Mouse (Mus musculus) MEL (cell line): ENCODE data around the gene Ltb4r2. TPM values are rescaled to one million over a fixed set of nuclear protein-coding genes. Genes with fewer than 3 reads are reported as not detected.

Experiments used
- DNase-seq: peaks from one replicate; pipeline ENCODE4 v3.0.0; 2011; ENCODE audit warnings: low read depth, low spot score
- H3K27ac ChIP-seq: 2 replicates; pipeline ENCODE4 v1.5.1; 2012; ENCODE audit warnings: low read depth, mild to moderate bottlenecking, control low read depth, low read length, moderate library complexity; ENCODE audit not compliant: control insufficient read depth
- H3K27me3 ChIP-seq, 2 experiments: fragments of 150-350 bp in 1 of 2; sonication (generic) in 1 of 2; 2 replicates each; pipeline ENCODE4 v1.6.1; 2012; ENCODE audit warnings: low read length in 2 of 2, mild to moderate bottlenecking in 2 of 2, improper control_type of control experiment in 1 of 2, moderate library complexity in 1 of 2; ENCODE audit not compliant: insufficient read depth in 2 of 2, control insufficient read depth in 1 of 2
- H3K36me3 ChIP-seq, 2 experiments: 2 replicates each; pipeline ENCODE4 v1.6.1; 2012 to 2014; ENCODE audit warnings: low read length in 2 of 2, improper control_type of control experiment in 1 of 2, inconsistent platforms in 1 of 2, mild to moderate bottlenecking in 1 of 2; ENCODE audit not compliant: insufficient read depth in 2 of 2, control insufficient read depth in 1 of 2
- H3K4me1 ChIP-seq, 2 experiments: fragments of 150-350 bp in 1 of 2; sonication (generic) in 1 of 2; 2 replicates each; pipeline ENCODE4 v1.6.1; 2012; ENCODE audit warnings: low read length in 2 of 2, improper control_type of control experiment in 1 of 2, mild to moderate bottlenecking in 1 of 2; ENCODE audit not compliant: insufficient read depth in 2 of 2, control insufficient read depth in 1 of 2
- H3K4me3 ChIP-seq, 2 experiments: fragments of 150-350 bp in 1 of 2; sonication (generic) in 1 of 2; 2 replicates each; pipeline ENCODE4 v1.5.1; 2012; ENCODE audit warnings: low read depth in 2 of 2, low read length in 2 of 2, mild to moderate bottlenecking in 2 of 2, moderate library complexity in 2 of 2, control low read depth in 1 of 2, improper control_type of control experiment in 1 of 2; ENCODE audit not compliant: control insufficient read depth in 1 of 2, insufficient read depth in 1 of 2
- H3K79me2 ChIP-seq: 2 replicates; pipeline ENCODE4 v1.6.1; 2012; ENCODE audit warnings: mild to moderate bottlenecking, low read length, moderate library complexity; ENCODE audit not compliant: control insufficient read depth, poor library complexity, insufficient read depth
- H3K9ac ChIP-seq: 2 replicates; pipeline ENCODE4 v1.6.1; 2012; ENCODE audit warnings: low read depth, mild to moderate bottlenecking, control low read depth, low read length, moderate library complexity; ENCODE audit not compliant: control insufficient read depth, poor library complexity, severe bottlenecking
- H3K9me3 ChIP-seq: fragments of 150-350 bp; sonication (generic); replicated peaks from 2 replicates; pipeline ENCODE4 v1.6.1; 2012; ENCODE audit warnings: mild to moderate bottlenecking, low read length, improper control_type of control experiment, moderate library complexity; ENCODE audit not compliant: insufficient read depth
- BHLHE40 ChIP-seq: IDR thresholded peaks from 2 replicates; pipeline ENCODE4 v1.6.1; 2012; ENCODE audit warnings: low read depth, mild to moderate bottlenecking, inconsistent platforms, low read length, improper control_type of control experiment, borderline replicate concordance
- CHD1 ChIP-seq: IDR thresholded peaks from 2 replicates; pipeline ENCODE4 v1.6.1; 2012; ENCODE audit warnings: low read depth, mild to moderate bottlenecking, inconsistent platforms, low read length, improper control_type of control experiment
- CHD2 ChIP-seq: IDR thresholded peaks from 2 replicates; pipeline ENCODE4 v1.6.1; 2011; ENCODE audit warnings: low read length, improper control_type of control experiment
- EP300 ChIP-seq, 2 experiments: IDR thresholded peaks; 2 replicates each; pipeline ENCODE4 v1.6.1; 2011; ENCODE audit warnings: improper control_type of control experiment in 2 of 2, low read length in 2 of 2, low read depth in 1 of 2, mild to moderate bottlenecking in 1 of 2
- GABPA ChIP-seq: IDR thresholded peaks from 2 replicates; pipeline ENCODE4 v1.6.1; 2012; ENCODE audit warnings: low read depth, mild to moderate bottlenecking, inconsistent platforms, low read length, improper control_type of control experiment, moderate library complexity
- JUND ChIP-seq: IDR thresholded peaks from 2 replicates; pipeline ENCODE4 v1.6.1; 2011; ENCODE audit warnings: low read depth, mild to moderate bottlenecking, improper control_type of control experiment, low read length
- KAT2A ChIP-seq: conservative IDR thresholded peaks from 2 replicates; pipeline ENCODE4 v1.6.1; 2012; ENCODE audit warnings: low read depth, low read length, improper control_type of control experiment, inconsistent platforms
- MAFK ChIP-seq: IDR thresholded peaks from 2 replicates; pipeline ENCODE4 v1.6.1; 2011; ENCODE audit warnings: low read depth, mild to moderate bottlenecking, low read length, improper control_type of control experiment, borderline replicate concordance
- MAX ChIP-seq: IDR thresholded peaks from 2 replicates; pipeline ENCODE4 v1.6.1; 2011; ENCODE audit warnings: low read length, improper control_type of control experiment
- MXI1 ChIP-seq: IDR thresholded peaks from 2 replicates; pipeline ENCODE4 v1.6.1; 2011; ENCODE audit warnings: mild to moderate bottlenecking, low read depth, low read length, improper control_type of control experiment
- MYC ChIP-seq: IDR thresholded peaks from 2 replicates; pipeline ENCODE4 v1.6.1; 2011; ENCODE audit warnings: low read depth, mild to moderate bottlenecking, low read length, improper control_type of control experiment, moderate library complexity
- NELFE ChIP-seq: IDR thresholded peaks from 2 replicates; pipeline ENCODE4 v1.6.1; 2011; ENCODE audit warnings: low read depth, low read length, improper control_type of control experiment
- POLR2A ChIP-seq, 2 experiments: IDR thresholded peaks; 2 replicates each; pipeline ENCODE4 v1.6.1; 2011 to 2012; ENCODE audit warnings: low read length in 2 of 2, mild to moderate bottlenecking in 2 of 2, control low read depth in 1 of 2, improper control_type of control experiment in 1 of 2, low read depth in 1 of 2, moderate library complexity in 1 of 2; ENCODE audit not compliant: control insufficient read depth in 1 of 2, insufficient read depth in 1 of 2, poor library complexity in 1 of 2
- RAD21 ChIP-seq: IDR thresholded peaks from 2 replicates; pipeline ENCODE4 v1.6.1; 2011; ENCODE audit warnings: mild to moderate bottlenecking, low read depth, low read length, improper control_type of control experiment
- RCOR1 ChIP-seq: IDR thresholded peaks from 2 replicates; pipeline ENCODE4 v1.6.1; 2012; ENCODE audit warnings: low read depth, mild to moderate bottlenecking, inconsistent platforms, low read length, improper control_type of control experiment
- SMC3 ChIP-seq: IDR thresholded peaks from 2 replicates; pipeline ENCODE4 v1.6.1; 2011; ENCODE audit warnings: low read depth, low read length, improper control_type of control experiment
- TBP ChIP-seq: IDR thresholded peaks from 2 replicates; pipeline ENCODE4 v1.8.0; 2011; ENCODE audit warnings: low read depth, low read length, improper control_type of control experiment
- TCF12 ChIP-seq: IDR thresholded peaks from 2 replicates; pipeline ENCODE4 v1.6.1; 2014; ENCODE audit warnings: low read depth, mild to moderate bottlenecking, inconsistent platforms, low read length, improper control_type of control experiment, moderate library complexity
- USF1 ChIP-seq: IDR thresholded peaks from 2 replicates; pipeline ENCODE4 v1.6.1; 2014; ENCODE audit warnings: low read depth, mild to moderate bottlenecking, inconsistent platforms, low read length, improper control_type of control experiment, moderate library complexity
- USF2 ChIP-seq, 2 experiments: IDR thresholded peaks; 2 replicates each; pipeline ENCODE4 v1.6.1; 2011 to 2012; ENCODE audit warnings: improper control_type of control experiment in 2 of 2, low read length in 2 of 2, borderline replicate concordance in 1 of 2, inconsistent platforms in 1 of 2, low read depth in 1 of 2, mild to moderate bottlenecking in 1 of 2; ENCODE audit not compliant: insufficient read depth in 1 of 2
- ZKSCAN1 ChIP-seq: IDR thresholded peaks from 2 replicates; pipeline ENCODE4 v1.6.1; 2012; ENCODE audit warnings: low read depth, mild to moderate bottlenecking, inconsistent platforms, low read length, improper control_type of control experiment, moderate library complexity
- ZMIZ1 ChIP-seq: IDR thresholded peaks from 2 replicates; pipeline ENCODE4 v1.6.1; 2012; ENCODE audit warnings: low read depth, mild to moderate bottlenecking, inconsistent platforms, low read length, improper control_type of control experiment, moderate library complexity
- polyA plus RNA-seq, 2 experiments: library from polyadenylated mRNA; stranded (reverse) in 1 of 2; unstranded in 1 of 2; fragments of >175 nt in 1 of 2; fragments of >200 nt in 1 of 2; gene quantifications; 2 replicates each; pipeline versions ENCODE4 v1.2.1 to v1.2.4; 2012; ENCODE audit warnings: low replicate concordance in 2 of 2, low read depth in 1 of 2; ENCODE audit not compliant: insufficient read length in 2 of 2, insufficient read depth in 1 of 2, missing spikeins in 1 of 2
- total RNA-seq: library from RNA; depleted of rRNA; stranded (reverse); fragments of 300-350 nt; gene quantifications from 2 replicates; pipeline ENCODE4 v1.2.3, GENCODE M21; 2012

The Ltb4r2 gene
- total and polyA plus RNA-seq, 3 experiments = 0.19 to 0.52 TPM; not detected in 1

DNA sequence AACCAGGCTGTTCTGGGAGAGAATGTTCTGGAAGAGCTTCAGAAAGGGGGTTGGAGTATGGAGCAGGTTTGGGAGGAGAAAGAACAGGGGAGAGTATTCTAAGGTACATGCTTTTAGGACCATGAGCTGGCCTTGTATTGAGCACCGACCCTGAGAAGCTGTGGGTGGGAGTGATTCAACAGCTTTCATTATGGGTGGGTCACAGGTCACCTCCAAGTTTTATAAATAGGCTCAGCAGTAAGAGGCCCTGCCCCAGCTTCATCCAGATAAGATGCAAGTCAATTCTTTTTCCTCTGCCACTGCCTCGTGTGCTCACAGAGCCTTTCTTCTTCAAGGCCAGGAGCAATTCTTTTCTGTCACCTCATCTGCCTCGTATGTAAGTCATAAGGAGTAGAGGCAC is 15.9 kb downstream of the Ltb4r2 start:
- no peak overlapping the region for H3K4me3 ChIP-seq
- TF ChIP-seq MXI1 (no peak), CHD1 (no peak), TBP (no peak), POLR2A (IDR thresholded peaks at IDR 0.05; ENCODE audit: control insufficient read depth in 1 of 2, insufficient read depth in 1 of 2, low read depth in 1 of 2, low read length in 2 of 2, poor library complexity in 1 of 2) (no peak), SMC3 (no peak), GABPA (no peak), RAD21 (no peak), EP300 (IDR thresholded peaks at IDR 0.05; ENCODE audit: low read depth in 1 of 2, low read length in 2 of 2) (no peak), BHLHE40 (no peak), MAX (no peak), NELFE (no peak), RCOR1 (no peak), TCF12 (no peak), ZKSCAN1 (no peak), MYC (no peak), USF2 (IDR thresholded peaks at IDR 0.05; ENCODE audit: borderline replicate concordance in 1 of 2, insufficient read depth in 1 of 2, low read depth in 1 of 2, low read length in 2 of 2) (no peak), CHD2 (no peak)
- H3K9ac ChIP-seq = no peak overlapping the region
- no peaks in the 10 kb centered on the region for H3K9me3 ChIP-seq
- peaks cover 0 to 7% of the 10 kb centered on the region in 2 experiments; a peak in 2 of 4 replicates for H3K36me3 ChIP-seq
- no peak for DNase-seq
- H3K27me3 ChIP-seq = no peaks in the 10 kb centered on the region
- no peak overlapping the region for H3K27ac ChIP-seq
- no peaks in the 10 kb centered on the region for H3K79me2 ChIP-seq
- H3K4me1 ChIP-seq = peaks cover 5 to 16% of the 10 kb centered on the region in 2 experiments; a peak in 3 of 4 replicates

- DNase-seq = no peak
- Histone ChIP-seq H3K79me2 (no peaks in the 10 kb centered on the region), H3K27ac (no peak overlapping the region), H3K9me3 (no peaks in the 10 kb centered on the region)
- TF ChIP-seq KAT2A (no peak), ZMIZ1 (no peak), USF1 (no peak), MAFK (no peak), MYC (no peak), JUND (no peak), BHLHE40 (no peak)
- TF ChIP-seq, all 39 proteins: peak for 0
- H3K9ac ChIP-seq = no peak overlapping the region
- H3K4me1 ChIP-seq = peaks cover 5 to 16% of the 10 kb centered on the region in 2 experiments; a peak in 3 of 4 replicates
- H3K4me3 ChIP-seq = no peak overlapping the region
- peaks cover 0 to 7% of the 10 kb centered on the region in 2 experiments; a peak in 2 of 4 replicates for H3K36me3 ChIP-seq
- no peaks in the 10 kb centered on the region for H3K27me3 ChIP-seq
Measured at GRCm38 (mm10) chr14:55777806-55778205, 16.6 kb downstream of the Ltb4r2 start.
